Mouse (Mus musculus) forebrain, embryonic 13.5 days (tissue): ENCODE results near the gene Pde7b. TPM values are rescaled to one million over a fixed set of nuclear protein-coding genes. Genes with fewer than 3 reads are reported as not detected.
"Not testable (repeated sequence)": the region's sequence is repeated elsewhere in the genome, so short reads cannot be mapped to it uniquely, and the experiment has no call there.

Source experiments
- ATAC-seq: fragments of 200-750 bp; cut with Nextera tagmentation; 2 replicates; pipeline ENCODE4 v1.8.0; 2017
- H3K27ac ChIP-seq: fragments of 300-500 bp; sonication (generic); 2 replicates; pipeline ENCODE4 v1.5.1; 2015; ENCODE audit warnings: inconsistent platforms, mild to moderate bottlenecking, moderate library complexity
- H3K27me3 ChIP-seq: fragments of 300-500 bp; sonication (generic); 2 replicates; pipeline ENCODE4 v1.6.1; 2015; ENCODE audit warnings: mild to moderate bottlenecking, inconsistent platforms
- H3K36me3 ChIP-seq: fragments of 300-500 bp; sonication (generic); 2 replicates; pipeline ENCODE4 v1.6.1; 2015; ENCODE audit warnings: mild to moderate bottlenecking, inconsistent platforms; ENCODE audit not compliant: poor library complexity, severe bottlenecking
- H3K4me1 ChIP-seq: fragments of 300-500 bp; sonication (generic); 2 replicates; pipeline ENCODE4 v1.6.1; 2015; ENCODE audit warnings: inconsistent platforms
- H3K4me2 ChIP-seq: fragments of 300-500 bp; sonication (generic); 2 replicates; pipeline ENCODE4 v1.6.1; 2015; ENCODE audit warnings: inconsistent platforms, mild to moderate bottlenecking, moderate library complexity
- H3K4me3 ChIP-seq: fragments of 300-500 bp; sonication (generic); 2 replicates; pipeline ENCODE4 v1.5.1; 2015; ENCODE audit warnings: mild to moderate bottlenecking, inconsistent platforms
- H3K9ac ChIP-seq: fragments of 300-500 bp; sonication (generic); 2 replicates; pipeline ENCODE4 v1.6.1; 2015; ENCODE audit warnings: mild to moderate bottlenecking, inconsistent platforms
- H3K9me3 ChIP-seq: fragments of 300-500 bp; sonication (generic); replicated peaks from 2 replicates; pipeline ENCODE4 v1.6.1; 2016; ENCODE audit warnings: inconsistent platforms
- WGBS: fragments of 180-500 bp; shearing (Covaris S2); methylation state at CpG from one replicate; pipeline ENCODE4 v1.1.7; 2015; 5-methylcytosine and 5-hydroxymethylcytosine counted together
- polyA plus RNA-seq: library from polyadenylated mRNA; unstranded; fragments of >200 nt; fragmentation: Nextera tagmentation; extraction: Ambion mirVana; gene quantifications from 2 replicates; pipeline ENCODE4 v1.2.1, GENCODE M21; 2015

The Pde7b gene
- polyA plus RNA-seq, 1 experiment from 2014 or later, result 2.6 TPM

- H3K27ac ChIP-seq, result no peak overlapping the region
- H3K27me3 ChIP-seq, result no peaks in the 10 kb centered on the region
- no peaks in the 10 kb centered on the region for H3K9me3 ChIP-seq
- WGBS, result 53% methylated on average over 20 of the region's 20 CpGs
- ATAC-seq, result peak; percentile 94
- peak overlapping the region; percentile 36 for H3K4me2 ChIP-seq
- no peak overlapping the region for H3K9ac ChIP-seq
- no peak overlapping the region for H3K4me3 ChIP-seq
- H3K36me3 ChIP-seq, result no peaks in the 10 kb centered on the region
- H3K4me1 ChIP-seq, result peaks cover 13% of the 10 kb centered on the region
Measured at GRCm38 (mm10) chr10:20528544-20529411, 196.1 kb downstream of the Pde7b start.

- H3K4me2 ChIP-seq, result no peak overlapping the region
- H3K4me3 ChIP-seq, result no peak overlapping the region
- H3K27me3 ChIP-seq, result no peaks in the 10 kb centered on the region
- 84% methylated on average over 4 of the region's 4 CpGs for WGBS
- no peaks in the 10 kb centered on the region for H3K36me3 ChIP-seq
- H3K27ac ChIP-seq, result no peak overlapping the region
- H3K4me1 ChIP-seq, result peaks cover 13% of the 10 kb centered on the region
- no peaks in the 10 kb centered on the region for H3K9me3 ChIP-seq
- no peak overlapping the region for H3K9ac ChIP-seq
- no peak for ATAC-seq
Measured at GRCm38 (mm10) chr10:20527737-20528136, 197.1 kb downstream of the Pde7b start.

GRCm38 (mm10) chr10:20518529-20518889 is 206.4 kb downstream of the Pde7b start:
- no peak for ATAC-seq
- no peak overlapping the region for H3K27ac ChIP-seq
- H3K27me3 ChIP-seq, result no peaks in the 10 kb centered on the region
- H3K9me3 ChIP-seq, result no peaks in the 10 kb centered on the region
- 95% methylated on average over 9 of the region's 9 CpGs for WGBS
- no peaks in the 10 kb centered on the region for H3K4me1 ChIP-seq
- H3K36me3 ChIP-seq, result no peaks in the 10 kb centered on the region
- H3K9ac ChIP-seq, result no peak overlapping the region
- H3K4me3 ChIP-seq, result no peak overlapping the region
- H3K4me2 ChIP-seq, result no peak overlapping the region

GRCm38 (mm10) chr10:20517756-20518528 is 206.9 kb downstream of the Pde7b start:
- H3K27ac ChIP-seq, H3K9me3 ChIP-seq: not testable (repeated sequence)
- 79% methylated on average over 9 of the region's 9 CpGs for WGBS

GRCm38 (mm10) chr10:20513891-20514290 is 211.0 kb downstream of the Pde7b start:
- H3K4me1 ChIP-seq, result no peaks in the 10 kb centered on the region
- ATAC-seq, result no peak
- WGBS, result 93% methylated on average over 4 of the region's 4 CpGs
- no peak overlapping the region for H3K27ac ChIP-seq
- H3K4me3 ChIP-seq, result no peak overlapping the region
- no peaks in the 10 kb centered on the region for H3K27me3 ChIP-seq
- no peak overlapping the region for H3K4me2 ChIP-seq
- H3K36me3 ChIP-seq, result no peaks in the 10 kb centered on the region
- no peaks in the 10 kb centered on the region for H3K9me3 ChIP-seq
- H3K9ac ChIP-seq, result no peak overlapping the region

More at GRCm38 (mm10) chr10:20517756-20518528, 206.9 kb downstream of the Pde7b start:
- H3K4me3 ChIP-seq, H3K4me1 ChIP-seq, ATAC-seq, H3K4me2 ChIP-seq, H3K27me3 ChIP-seq, H3K9ac ChIP-seq, H3K36me3 ChIP-seq: not testable (repeated sequence)

- Histone ChIP-seq H3K9me3 (no peaks in the 10 kb centered on the region), H3K27ac (no peak overlapping the region), H3K4me2 (no peak overlapping the region), H3K4me3 (no peak overlapping the region), H3K4me1 (no peaks in the 10 kb centered on the region), H3K9ac (no peak overlapping the region), H3K27me3 (no peaks in the 10 kb centered on the region), H3K36me3 (no peaks in the 10 kb centered on the region)
- 95% methylated on average over 5 of the region's 5 CpGs for WGBS
- ATAC-seq, result no peak
Measured at GRCm38 (mm10) chr10:20513461-20513860, 211.4 kb downstream of the Pde7b start.

GRCm38 (mm10) chr10:20509819-20510218 is 215.1 kb downstream of the Pde7b start:
- H3K36me3 ChIP-seq, result no peaks in the 10 kb centered on the region
- WGBS, result 86% methylated on average over 4 of the region's 4 CpGs
- no peaks in the 10 kb centered on the region for H3K9me3 ChIP-seq
- H3K4me1 ChIP-seq, result no peaks in the 10 kb centered on the region
- ATAC-seq, result no peak
- no peaks in the 10 kb centered on the region for H3K27me3 ChIP-seq
- H3K4me2 ChIP-seq, result no peak overlapping the region
- H3K4me3 ChIP-seq, result no peak overlapping the region
- no peak overlapping the region for H3K27ac ChIP-seq
- no peak overlapping the region for H3K9ac ChIP-seq

GRCm38 (mm10) chr10:20508497-20508896 is 216.4 kb downstream of the Pde7b start:
- no peaks in the 10 kb centered on the region for H3K27me3 ChIP-seq
- WGBS, result 91% methylated on average over 3 of the region's 3 CpGs
- H3K9me3 ChIP-seq, result no peaks in the 10 kb centered on the region
- no peak overlapping the region for H3K4me2 ChIP-seq
- ATAC-seq, result no peak
- no peak overlapping the region for H3K4me3 ChIP-seq
- no peak overlapping the region for H3K9ac ChIP-seq
- H3K27ac ChIP-seq, result no peak overlapping the region
- H3K4me1 ChIP-seq, result no peaks in the 10 kb centered on the region
- H3K36me3 ChIP-seq, result no peaks in the 10 kb centered on the region

GRCm38 (mm10) chr10:20507732-20508412 is 217.0 kb downstream of the Pde7b start:
- Histone ChIP-seq H3K9me3 (no peaks in the 10 kb centered on the region), H3K36me3 (no peaks in the 10 kb centered on the region), H3K4me2 (no peak overlapping the region), H3K9ac (no peak overlapping the region), H3K4me1 (no peaks in the 10 kb centered on the region), H3K27ac (no peak overlapping the region), H3K27me3 (no peaks in the 10 kb centered on the region), H3K4me3 (no peak overlapping the region)
- WGBS, result 73% methylated on average over 9 of the region's 9 CpGs
- no peak for ATAC-seq

- no peaks in the 10 kb centered on the region for H3K36me3 ChIP-seq
- H3K4me1 ChIP-seq, result no peaks in the 10 kb centered on the region
- H3K4me3 ChIP-seq, result no peak overlapping the region
- ATAC-seq, result no peak
- H3K9ac ChIP-seq, result no peak overlapping the region
- H3K4me2 ChIP-seq, result no peak overlapping the region
- no peaks in the 10 kb centered on the region for H3K9me3 ChIP-seq
- 83% methylated on average over 2 of the region's 2 CpGs for WGBS
- no peaks in the 10 kb centered on the region for H3K27me3 ChIP-seq
- no peak overlapping the region for H3K27ac ChIP-seq
Measured at GRCm38 (mm10) chr10:20507069-20507468, 217.8 kb downstream of the Pde7b start.

GRCm38 (mm10) chr10:20505454-20505853 is 219.4 kb downstream of the Pde7b start:
- no peaks in the 10 kb centered on the region for H3K27me3 ChIP-seq
- no peaks in the 10 kb centered on the region for H3K36me3 ChIP-seq
- H3K4me1 ChIP-seq, result no peaks in the 10 kb centered on the region
- ATAC-seq, result no peak
- H3K4me2 ChIP-seq, result no peak overlapping the region
- no peak overlapping the region for H3K9ac ChIP-seq
- WGBS, result 81% methylated on average over 10 of the region's 10 CpGs
- no peak overlapping the region for H3K4me3 ChIP-seq
- no peak overlapping the region for H3K27ac ChIP-seq
- H3K9me3 ChIP-seq, result no peaks in the 10 kb centered on the region

GRCm38 (mm10) chr10:20504800-20505199 is 220.1 kb downstream of the Pde7b start:
- Histone ChIP-seq H3K27me3 (no peaks in the 10 kb centered on the region), H3K9ac (no peak overlapping the region), H3K9me3 (no peaks in the 10 kb centered on the region), H3K27ac (no peak overlapping the region), H3K4me3 (no peak overlapping the region), H3K4me1 (no peaks in the 10 kb centered on the region), H3K36me3 (no peaks in the 10 kb centered on the region), H3K4me2 (no peak overlapping the region)
- ATAC-seq, result no peak
- WGBS, result 85% methylated on average over 3 of the region's 3 CpGs
